Mouse (Mus musculus) kidney, adult 2 months (tissue): ENCODE data around the gene Commd6. TPM values are rescaled to one million over a fixed set of nuclear protein-coding genes. Genes with fewer than 3 reads are reported as not detected.
A peak's percentile ranks its signal among the peaks of the same experiment; 100 is the strongest.

Experiments
- DNase-seq: peaks from one replicate; pipeline ENCODE4 v3.0.0; 2021
- H3K27ac ChIP-seq: fragments of 200-500 bp; 2 replicates; pipeline ENCODE4 v1.5.1; 2012; ENCODE audit warnings: low read depth, low read length, control low read depth, inconsistent platforms; ENCODE audit not compliant: insufficient read depth
- H3K27me3 ChIP-seq: fragments of 200-500 bp; replicated peaks from 2 replicates; pipeline ENCODE4 v1.6.1; 2012; ENCODE audit warnings: mild to moderate bottlenecking, moderate library complexity, low read length, inconsistent platforms; ENCODE audit not compliant: control insufficient read depth, insufficient read depth
- H3K36me3 ChIP-seq: fragments of 200-500 bp; 2 replicates; pipeline ENCODE4 v1.6.1; 2012; ENCODE audit warnings: mild to moderate bottlenecking, moderate library complexity, low read length, inconsistent platforms; ENCODE audit not compliant: control insufficient read depth, insufficient read depth
- H3K4me1 ChIP-seq: fragments of 200-500 bp; 2 replicates; pipeline ENCODE4 v1.6.1; 2011; ENCODE audit warnings: low read length; ENCODE audit not compliant: control insufficient read depth, insufficient read depth
- H3K4me3 ChIP-seq: fragments of 200-500 bp; 2 replicates; pipeline ENCODE4 v1.5.1; 2011; ENCODE audit warnings: mild to moderate bottlenecking, low read depth, low read length, control low read depth; ENCODE audit not compliant: insufficient read depth
- CTCF ChIP-seq: fragments of 200-500 bp; conservative IDR thresholded peaks from 2 replicates; pipeline ENCODE4 v1.5.1; 2011; ENCODE audit warnings: low read depth, mild to moderate bottlenecking, control low read depth, low read length, moderate library complexity, mixed read lengths; ENCODE audit not compliant: insufficient read depth, insufficient read length
- POLR2A ChIP-seq: fragments of 200-500 bp; IDR thresholded peaks from one replicate; pipeline ENCODE4 v1.6.1; 2011; ENCODE audit warnings: low read depth, low read length, control low read depth
- WGBS: fragments of 180-500 bp; shearing (Covaris S2); methylation state at CpG from one replicate; pipeline ENCODE4 v1.1.7; 2018; 5-methylcytosine and 5-hydroxymethylcytosine counted together
- polyA plus RNA-seq: library from polyadenylated mRNA; depleted of rRNA; stranded (reverse); fragments of >200 nt; gene quantifications from 2 replicates; pipeline ENCODE4 v1.2.3, GENCODE M21; 2012; rRNA removed

Gene Commd6
- 40.6 and 48.6 TPM in 2 replicates for polyA plus RNA-seq

DNA sequence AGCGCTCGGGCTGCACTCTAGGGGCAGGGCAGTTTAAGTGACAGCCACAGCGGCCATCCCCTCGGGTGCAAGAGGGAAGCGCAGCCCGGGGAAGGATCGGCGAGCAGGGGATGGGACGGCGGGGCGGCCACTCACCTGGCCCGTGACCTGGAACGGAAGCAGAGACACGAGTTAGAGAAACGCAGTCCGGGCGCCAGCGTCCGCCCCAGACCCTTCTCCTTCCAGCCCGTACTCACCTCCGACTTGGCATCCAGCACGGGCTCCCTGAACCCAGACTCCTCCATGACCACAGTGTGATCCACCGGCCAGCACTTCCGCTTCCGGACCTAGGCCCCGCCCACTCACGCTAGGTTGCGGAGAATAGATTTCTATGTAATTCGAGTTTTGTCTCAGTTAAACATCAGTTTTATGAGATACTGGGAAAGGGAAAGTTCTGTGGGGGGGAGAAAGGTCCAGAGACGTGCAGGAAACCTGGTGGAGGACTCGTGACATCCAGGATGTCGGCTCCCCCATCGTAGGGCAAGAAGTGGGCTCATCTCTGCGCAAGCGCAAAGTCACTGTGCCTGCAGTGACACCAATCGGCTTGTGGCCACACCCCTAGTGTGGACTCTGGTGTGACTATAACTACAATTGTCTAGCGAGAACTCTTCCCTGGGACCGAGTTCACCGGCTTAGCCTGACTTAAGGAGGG, at the start of gene Commd6:
TSS of gene Commd6 (minus strand) at position 534 of the 691 bp plus-strand sequence.
- peak; percentile 97 for DNase-seq
- no peaks in the 10 kb centered on the region for H3K36me3 ChIP-seq
- WGBS, result under 1% methylated on average over 39 of the region's 39 CpGs
- H3K4me1 ChIP-seq, result no peaks in the 10 kb centered on the region
- H3K27me3 ChIP-seq, result no peaks in the 10 kb centered on the region
- peak within 1 kb of the TSS; percentile 65 for H3K27ac ChIP-seq
- TF ChIP-seq CTCF (0 out of 2 replicates have a peak, but pooled peaks have one; percentile 6), POLR2A (no peak)
- H3K4me3 ChIP-seq, result peak within 1 kb of the TSS; percentile 75

DNA sequence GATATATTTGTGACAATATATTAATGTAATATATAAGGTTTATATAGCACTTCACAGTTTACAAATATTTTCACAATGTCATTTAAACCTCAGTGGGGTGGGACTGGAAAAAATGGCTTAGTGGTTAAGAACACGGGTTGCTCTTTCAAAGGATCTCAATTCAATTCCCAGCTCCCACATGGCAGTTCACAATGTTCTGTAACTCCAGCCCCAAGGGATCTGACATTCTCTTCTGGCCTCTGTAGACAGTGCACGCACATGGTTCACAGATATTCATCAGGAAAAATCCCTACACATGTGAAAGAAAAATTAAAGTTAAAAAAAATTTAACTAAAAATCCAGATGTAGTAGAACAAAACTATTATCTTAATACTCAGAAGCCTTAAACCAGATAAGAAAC, 47.9 kb upstream of the Commd6 start:
- no peak for TF ChIP-seq CTCF
- TF ChIP-seq POLR2A, result no peak
- Histone ChIP-seq H3K36me3 (no peaks in the 10 kb centered on the region), H3K4me3 (no peak overlapping the region), H3K4me1 (peaks cover 3% of the 10 kb centered on the region; the same call in 1 of the 2 replicates), H3K27me3 (no peaks in the 10 kb centered on the region), H3K27ac (no peak overlapping the region)
- DNase-seq, result no peak
- WGBS, result 86% methylated on average over 2 of the region's 2 CpGs

DNA sequence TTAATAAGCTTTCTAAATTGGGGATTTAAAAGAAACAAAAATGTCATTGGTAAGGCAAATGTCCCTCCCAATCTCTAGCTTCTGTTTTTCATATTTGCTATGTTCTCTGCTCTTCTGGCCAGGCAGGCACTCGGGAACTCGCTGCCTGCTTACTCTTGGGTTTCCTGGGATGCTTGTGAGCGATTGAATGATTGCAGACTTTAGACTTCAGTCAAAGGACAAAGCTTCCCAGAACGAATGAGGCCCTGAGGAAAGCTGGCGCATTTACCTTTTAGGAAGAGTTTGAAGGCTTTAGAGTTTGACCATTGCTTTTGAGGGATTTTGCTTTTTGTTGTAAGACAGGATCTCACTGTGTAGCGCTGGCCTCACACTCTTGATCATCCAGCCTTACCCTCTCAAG, 47.2 kb upstream of the Commd6 start:
- TF ChIP-seq CTCF (no peak), POLR2A (no peak)

DNA sequence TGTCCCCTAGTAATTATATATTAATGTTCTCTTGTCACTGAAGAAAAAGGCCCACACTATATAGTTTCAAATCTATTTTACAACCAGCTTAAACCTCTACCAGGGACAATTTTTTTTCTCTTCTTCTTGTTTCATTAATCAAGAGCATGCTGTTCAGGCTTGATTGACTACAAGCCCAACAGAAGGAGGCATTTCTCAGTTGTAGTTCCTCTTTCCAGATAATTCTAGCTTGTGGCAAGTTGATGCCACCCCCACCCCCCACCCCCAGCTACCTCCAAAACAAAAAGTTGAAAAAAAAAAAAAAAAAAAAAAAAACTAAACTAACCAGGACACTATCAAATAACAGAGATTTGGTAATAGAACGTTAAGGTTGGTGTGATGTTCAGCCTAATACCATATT, 31.7 kb upstream of the Commd6 start:
- Histone ChIP-seq H3K4me1 (no peaks in the 10 kb centered on the region), H3K4me3 (no peak overlapping the region), H3K27ac (no peak overlapping the region), H3K36me3 (no peaks in the 10 kb centered on the region; the same call in 1 of the 2 replicates), H3K27me3 (no peaks in the 10 kb centered on the region)
- WGBS, result 76% methylated on average over 1 of the region's 1 CpGs
- no peak for DNase-seq
- no peak for TF ChIP-seq CTCF
- TF ChIP-seq POLR2A, result no peak

More for the DNA sequence above, 47.2 kb upstream of the Commd6 start:
- Histone ChIP-seq H3K27ac (no peak overlapping the region; the same call in 1 of the 2 replicates), H3K4me3 (no peak overlapping the region), H3K4me1 (peaks cover 3% of the 10 kb centered on the region; the same call in 1 of the 2 replicates), H3K27me3 (no peaks in the 10 kb centered on the region), H3K36me3 (no peaks in the 10 kb centered on the region)
- 65% methylated on average over 6 of the region's 6 CpGs for WGBS
- DNase-seq, result peak; percentile 82

DNA sequence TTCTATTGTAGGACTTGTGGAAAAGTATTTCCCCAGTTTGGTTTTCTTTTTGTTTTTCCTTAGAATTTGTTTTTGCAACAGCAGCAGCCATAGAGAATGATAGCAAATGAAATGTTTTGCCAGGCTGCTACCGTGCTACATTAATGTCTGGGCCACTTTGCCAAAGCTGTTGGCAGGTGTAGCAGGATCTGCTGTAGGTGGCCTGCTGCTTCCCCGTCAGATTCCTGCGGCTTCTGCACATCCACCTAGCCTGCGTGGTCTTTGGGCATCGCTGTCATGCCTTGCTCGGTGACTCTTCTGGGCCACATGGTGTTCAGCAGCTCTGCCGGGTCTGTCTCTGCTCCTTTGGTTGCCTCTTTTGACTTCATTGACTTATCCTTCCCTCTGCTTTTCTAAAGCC, 28.1 kb upstream of the Commd6 start:
- Histone ChIP-seq H3K36me3 (no peaks in the 10 kb centered on the region; the same call in 1 of the 2 replicates), H3K27me3 (no peaks in the 10 kb centered on the region), H3K4me3 (no peak overlapping the region), H3K4me1 (no peaks in the 10 kb centered on the region), H3K27ac (no peak overlapping the region)
- DNase-seq, result no peak
- WGBS, result 94% methylated on average over 7 of the region's 7 CpGs
- TF ChIP-seq CTCF (no peak), POLR2A (no peak)

DNA sequence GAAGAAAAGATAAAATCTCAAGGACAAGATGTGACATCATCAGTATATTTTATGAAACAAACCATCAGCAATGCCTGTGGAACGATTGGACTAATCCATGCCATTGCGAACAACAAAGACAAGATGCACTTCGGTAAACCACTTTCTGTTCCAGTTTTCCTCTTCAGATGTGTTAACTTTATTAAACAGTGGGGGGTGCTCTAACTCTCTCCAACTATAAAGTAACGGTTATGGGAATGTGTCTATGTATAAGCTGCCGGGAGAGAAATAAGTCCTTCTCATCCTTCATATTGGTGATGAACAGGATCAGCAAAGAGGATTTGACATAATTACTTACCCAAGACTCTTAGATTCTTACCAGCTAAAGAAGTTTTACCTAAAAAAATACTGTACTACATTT, 26.1 kb upstream of the Commd6 start:
- H3K27ac ChIP-seq, result no peak overlapping the region
- 73% methylated on average over 5 of the region's 5 CpGs for WGBS
- DNase-seq, result peak; percentile 21
- no peaks in the 10 kb centered on the region for H3K4me1 ChIP-seq
- TF ChIP-seq CTCF (no peak), POLR2A (no peak)
- no peak overlapping the region for H3K4me3 ChIP-seq
- no peaks in the 10 kb centered on the region; the same call in 1 of the 2 replicates for H3K36me3 ChIP-seq
- no peaks in the 10 kb centered on the region for H3K27me3 ChIP-seq

DNA sequence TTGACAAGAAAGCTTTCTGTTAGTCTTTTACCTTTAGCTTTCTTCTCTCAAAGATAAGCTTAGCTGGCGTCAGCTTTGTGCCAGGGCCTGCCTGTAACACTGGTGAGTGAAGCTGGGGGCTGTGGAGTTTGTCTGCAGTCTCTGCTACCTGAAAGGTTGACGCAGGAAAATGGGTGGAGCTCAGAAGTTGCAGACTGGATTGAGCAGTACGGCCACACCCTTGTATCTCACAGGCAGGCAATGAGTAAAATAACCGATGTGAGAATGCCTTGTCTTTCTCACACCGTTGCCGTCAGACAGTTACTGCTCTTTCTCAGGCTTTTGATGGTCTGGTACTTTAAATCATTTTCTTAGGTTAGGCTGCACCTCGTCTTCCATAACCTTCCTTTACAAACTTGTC, 25.6 kb upstream of the Commd6 start:
- 88% methylated on average over 7 of the region's 7 CpGs for WGBS

More for the DNA sequence above, 25.6 kb upstream of the Commd6 start:
- DNase-seq, result no peak
- Histone ChIP-seq H3K27me3 (no peaks in the 10 kb centered on the region), H3K4me1 (no peaks in the 10 kb centered on the region), H3K4me3 (no peak overlapping the region), H3K36me3 (no peaks in the 10 kb centered on the region; the same call in 1 of the 2 replicates), H3K27ac (no peak overlapping the region)
- TF ChIP-seq CTCF (no peak), POLR2A (no peak)
